Mouse (Mus musculus) liver, adult (tissue): Measurements from ENCODE around the gene Rhox12.

Experiments used
- GATA4 ChIP-seq: IDR thresholded peaks from 2 replicates; pipeline ENCODE4 v1.6.1; 2014; ENCODE audit warnings: mild to moderate bottlenecking, low read length; ENCODE audit not compliant: insufficient replicate concordance

Rhox12 gene

DNA sequence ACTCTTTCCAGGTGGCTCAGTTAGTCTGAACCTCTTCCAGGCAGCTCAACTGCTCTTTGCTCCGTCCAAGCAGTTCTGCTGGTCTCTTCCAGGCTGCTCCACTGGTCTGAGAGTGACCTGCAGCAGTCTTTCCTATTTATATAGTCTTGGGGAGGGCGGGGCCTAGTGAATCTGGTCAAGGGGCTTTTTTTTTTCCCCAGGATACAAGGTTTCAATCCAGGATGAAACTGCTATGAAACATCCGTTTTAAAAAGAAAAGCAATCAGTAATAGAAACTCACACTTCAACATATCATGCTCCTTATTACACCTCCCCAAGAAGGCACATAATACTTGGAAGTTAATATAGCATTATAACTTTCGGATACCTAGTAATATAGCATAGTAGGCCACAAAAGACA lies at the start of gene Rhox12:
Gene Rhox12 (minus strand): TSS at position 101 of the 400 bp plus-strand sequence.
- TF ChIP-seq GATA4, result no peak

DNA sequence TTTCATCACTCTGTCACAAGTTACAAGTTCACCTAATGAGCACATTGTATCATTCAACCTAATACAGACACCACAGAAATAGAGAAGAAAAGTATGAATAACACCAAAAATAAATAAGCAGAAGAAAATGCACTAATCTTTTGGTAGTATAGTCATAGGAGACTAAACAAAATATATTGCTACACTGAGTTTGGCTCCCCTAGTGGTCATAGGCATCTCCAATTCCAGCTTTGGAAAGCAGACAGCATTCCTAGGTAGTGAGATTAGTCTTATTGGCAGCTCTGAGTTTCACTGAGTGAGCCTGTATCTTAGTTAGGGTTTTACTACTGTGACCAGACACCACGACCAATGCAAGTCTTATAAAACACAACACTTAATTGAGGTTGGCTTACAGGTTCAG lies 48.4 kb upstream of the Rhox12 start:
- no peak for TF ChIP-seq GATA4

DNA sequence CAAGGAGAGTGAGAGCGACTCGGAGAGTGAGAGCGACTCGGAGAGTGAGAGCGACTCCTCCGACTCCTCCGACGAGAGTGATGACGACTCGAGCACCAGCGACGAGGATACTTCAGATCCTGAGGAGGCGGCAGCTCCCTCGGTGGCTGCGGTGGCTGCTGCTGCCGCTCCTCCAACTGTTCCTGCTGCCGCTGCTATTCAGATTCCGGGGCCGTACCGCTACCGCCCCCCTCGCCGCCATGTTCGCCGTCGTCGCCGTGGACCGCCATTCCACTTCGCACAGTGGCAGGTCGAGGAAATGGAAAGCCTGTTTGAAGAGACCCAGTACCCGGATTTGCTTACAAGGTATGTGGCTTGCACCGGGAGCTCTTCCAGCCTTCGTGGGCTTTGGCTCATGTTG lies 10.8 kb upstream of the Rhox12 start:
- no peak for TF ChIP-seq GATA4

DNA sequence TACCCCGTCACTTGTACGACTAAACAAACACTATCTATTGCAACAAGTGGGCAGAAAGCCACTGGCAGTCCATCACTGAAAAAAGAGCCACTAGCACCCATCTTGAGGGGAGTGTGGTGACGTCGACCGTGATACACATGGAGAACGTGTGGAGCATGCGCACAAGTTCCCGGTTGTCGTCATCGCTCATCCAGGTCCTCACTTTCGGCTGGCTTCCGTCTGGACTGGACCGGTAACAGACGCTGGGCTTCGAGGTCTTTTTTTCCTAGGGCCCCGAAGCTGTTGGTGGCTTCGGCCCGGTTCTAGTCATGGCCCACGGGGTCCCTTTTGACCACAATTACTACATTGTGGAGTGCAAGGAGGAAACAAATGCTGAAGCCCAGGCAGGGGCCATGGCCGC lies 10.3 kb upstream of the Rhox12 start, which contains the start of gene Rhox13:
Gene Rhox13 (plus strand): TSS at position 238 of the 400 bp plus-strand sequence.
- TF ChIP-seq GATA4, result no peak

DNA sequence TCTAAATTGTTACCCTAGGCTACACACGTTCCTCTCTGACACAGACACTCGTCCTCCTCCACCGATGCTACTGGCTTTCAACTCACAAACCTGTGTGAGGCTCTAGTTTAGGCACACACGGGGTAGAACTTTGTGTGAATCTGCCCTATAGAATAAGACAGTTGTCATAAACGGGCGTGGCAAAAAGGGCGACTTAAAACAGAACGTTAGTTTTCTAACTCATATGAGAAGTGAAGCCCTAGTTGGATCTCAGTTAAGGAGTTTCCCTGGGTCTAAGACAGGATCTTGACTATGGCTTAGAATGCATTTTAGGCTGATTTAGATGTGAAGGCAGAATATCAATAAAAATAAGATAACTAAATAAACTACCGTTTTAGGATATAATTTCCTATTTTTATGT lies 25.7 kb downstream of the Rhox12 start, which contains the start of gene Rhox11:
Gene Rhox11 (minus strand): TSS at position 101 of the 400 bp plus-strand sequence.
- no peak for TF ChIP-seq GATA4

DNA sequence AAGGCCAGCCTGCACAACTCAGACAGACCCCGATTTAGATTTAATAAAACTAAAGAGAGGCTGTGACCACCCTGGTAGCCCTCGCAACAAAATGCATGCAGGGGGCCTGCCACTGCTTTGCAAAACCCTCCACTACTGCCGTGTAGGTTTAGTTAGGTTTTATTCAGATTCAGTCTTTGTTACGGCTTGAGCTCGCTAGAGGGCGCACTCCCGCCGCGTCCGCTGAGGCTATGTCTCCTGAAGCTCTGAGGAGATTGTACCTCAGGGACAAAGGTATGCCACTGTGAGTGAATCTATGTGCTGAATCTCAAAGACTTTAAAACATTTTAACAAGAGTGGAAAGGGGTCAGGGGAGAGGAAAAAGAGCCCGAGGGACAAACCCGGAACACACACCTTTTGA lies 26.5 kb downstream of the Rhox12 start:
- TF ChIP-seq GATA4, result no peak

DNA sequence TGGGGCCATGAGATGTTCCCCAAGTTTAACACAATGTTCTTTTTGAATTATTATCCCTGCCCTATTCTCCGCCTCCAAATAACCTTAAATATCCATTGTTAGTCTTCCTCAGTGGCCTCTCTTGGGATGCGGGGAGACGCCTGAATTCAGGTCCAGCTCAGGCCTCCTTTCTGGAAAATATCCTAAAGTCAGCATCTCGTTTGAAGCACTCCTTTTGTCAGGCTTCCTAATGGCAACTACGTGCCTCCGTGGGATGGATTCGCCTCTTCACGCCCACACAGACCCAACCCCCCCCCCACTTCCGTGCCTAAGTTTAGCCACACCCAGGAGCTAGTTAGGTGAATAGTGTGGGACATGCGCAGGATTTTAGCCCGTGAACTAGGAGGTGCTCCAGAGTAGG lies 44.5 kb downstream of the Rhox12 start, which contains the start of gene Rhox10:
Gene Rhox10 (plus strand): TSS at position 301 of the 400 bp plus-strand sequence.
- TF ChIP-seq GATA4, result no peak

DNA sequence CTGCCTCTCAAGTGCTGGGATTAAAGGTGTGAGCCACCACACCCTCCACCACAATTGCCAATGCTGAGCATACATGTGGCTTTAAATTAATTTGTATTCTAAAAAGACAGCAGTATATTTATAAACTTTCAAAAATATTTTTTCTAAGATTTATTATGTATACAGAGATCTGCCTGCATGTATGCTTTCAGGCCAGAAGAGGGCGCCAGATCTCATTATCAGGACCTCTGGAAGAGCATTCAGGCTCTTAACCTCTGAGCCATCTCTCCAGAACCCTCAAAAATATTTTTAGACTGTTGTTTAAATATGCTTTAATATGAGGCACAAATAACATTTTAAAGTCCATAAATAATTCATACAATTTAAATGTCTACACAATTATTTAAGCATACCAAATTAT lies 49.2 kb downstream of the Rhox12 start:
- TF ChIP-seq GATA4, result no peak
